Mouse (Mus musculus): Measurements from ENCODE around the gene Sbk3.

- no peak for TF ChIP-seq CTCF (IDR thresholded peaks at IDR 0.05; ENCODE audit: control insufficient read depth, insufficient read depth, low read length)
- no peak for TF ChIP-seq POLR2A (IDR thresholded peaks at IDR 0.05; ENCODE audit: borderline replicate concordance, control insufficient read depth, low read depth, low read length)
Measured at GRCm38 (mm10) chr7:4950561-4951342, 20.2 kb downstream of the Sbk3 start.

Data from bone marrow, adult 2 months (tissue).